Mouse (Mus musculus): ENCODE measurements around the gene Fen1.

The Fen1 gene

DNA sequence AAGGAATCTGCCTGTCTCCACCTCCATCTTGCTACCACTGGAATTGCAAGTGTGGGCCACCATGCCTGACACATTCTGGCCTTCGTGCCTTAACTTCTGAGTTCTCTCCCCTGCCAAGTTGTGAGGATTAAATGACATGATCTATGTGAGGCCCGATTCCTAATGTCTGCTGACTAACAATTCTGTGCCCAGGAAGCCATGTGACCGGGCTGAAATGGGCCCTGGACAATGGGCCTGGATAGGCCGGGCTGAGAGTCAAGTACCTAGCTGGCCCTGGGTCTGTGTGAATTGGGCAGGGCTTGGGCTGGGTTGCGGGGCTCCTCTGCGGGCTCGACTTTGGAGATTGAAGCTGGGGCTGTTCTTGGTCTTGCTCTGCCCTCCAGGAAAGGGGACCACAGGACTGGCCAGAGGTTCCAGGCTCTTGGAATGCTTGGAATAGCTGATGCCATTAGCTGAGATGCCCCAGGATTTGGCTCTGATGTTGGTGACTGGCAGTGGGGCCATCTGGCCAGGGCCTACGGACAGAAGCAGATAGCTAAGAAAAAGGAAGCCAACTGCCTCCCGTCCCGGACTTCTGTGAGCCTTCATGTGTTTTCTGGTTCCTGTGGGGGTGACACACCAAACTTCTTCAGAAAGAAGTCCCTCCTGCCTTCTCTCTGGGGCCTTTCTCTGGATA, 10.0 kb upstream of the Fen1 start:
- no peak for DNase-seq (ENCODE audit: low spot score)

DNA sequence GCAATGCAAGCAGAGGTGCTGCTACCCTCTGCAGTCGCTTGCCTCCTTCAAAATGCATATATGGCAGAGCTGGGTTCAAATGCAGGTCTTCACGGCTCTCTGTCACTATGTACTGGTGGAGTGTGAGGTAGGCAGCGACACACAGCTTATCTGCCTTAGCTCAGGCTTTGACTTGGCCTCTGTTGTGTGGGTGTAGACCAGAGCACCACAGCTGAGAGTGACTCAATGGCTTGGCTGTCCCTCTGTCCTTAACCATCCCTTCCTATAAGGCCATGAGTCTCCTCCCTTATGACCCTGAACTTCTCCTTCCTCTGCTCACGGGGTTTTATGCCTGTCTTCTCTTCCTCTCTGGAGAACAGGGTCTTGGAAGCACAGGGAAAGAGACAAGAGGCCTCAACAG, 6.9 kb upstream of the Fen1 start:
- DNase-seq (ENCODE audit: low spot score) = no peak

DNA sequence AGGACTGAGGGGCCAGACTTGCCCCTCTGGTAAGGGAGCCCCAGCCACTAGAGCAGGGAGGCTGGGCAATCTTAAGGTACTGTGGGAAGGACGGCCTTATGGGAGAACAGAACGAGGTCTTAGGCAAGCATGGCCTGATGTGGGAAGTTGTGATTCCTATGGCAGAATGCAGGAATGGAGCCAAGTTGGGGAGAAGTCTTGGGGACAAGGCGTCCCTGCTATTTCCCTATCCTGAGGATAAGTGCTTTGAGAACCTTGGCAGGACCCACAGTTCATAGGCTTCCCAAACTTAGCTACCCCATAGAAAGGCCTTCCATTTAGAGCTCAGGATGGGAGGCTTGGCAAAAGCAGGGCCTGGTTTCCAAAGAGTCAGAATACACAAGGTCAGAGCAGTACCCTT, 4.9 kb upstream of the Fen1 start:
- DNase-seq (ENCODE audit: low spot score) = no peak

DNA sequence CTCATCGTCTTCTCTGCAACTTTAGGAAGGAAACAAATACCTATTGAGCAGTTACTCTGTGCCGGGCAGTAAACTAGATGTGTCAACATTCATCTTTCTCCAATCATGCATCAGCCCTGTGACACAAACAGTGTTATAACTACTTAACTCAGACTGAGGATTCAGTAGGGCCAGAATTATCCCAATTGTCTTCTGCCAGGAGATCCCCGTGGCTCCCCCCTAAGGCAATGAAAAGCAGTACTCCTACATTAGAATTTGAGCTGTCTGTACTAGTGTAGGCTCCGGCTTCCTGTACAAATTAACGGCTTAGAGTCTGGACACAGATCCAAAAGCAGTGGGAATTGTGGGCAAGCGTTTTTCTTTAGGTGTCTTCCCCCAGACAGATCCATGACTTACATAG, 1.1 kb upstream of the Fen1 start:
- DNase-seq (ENCODE audit: low spot score) = no peak

DNA sequence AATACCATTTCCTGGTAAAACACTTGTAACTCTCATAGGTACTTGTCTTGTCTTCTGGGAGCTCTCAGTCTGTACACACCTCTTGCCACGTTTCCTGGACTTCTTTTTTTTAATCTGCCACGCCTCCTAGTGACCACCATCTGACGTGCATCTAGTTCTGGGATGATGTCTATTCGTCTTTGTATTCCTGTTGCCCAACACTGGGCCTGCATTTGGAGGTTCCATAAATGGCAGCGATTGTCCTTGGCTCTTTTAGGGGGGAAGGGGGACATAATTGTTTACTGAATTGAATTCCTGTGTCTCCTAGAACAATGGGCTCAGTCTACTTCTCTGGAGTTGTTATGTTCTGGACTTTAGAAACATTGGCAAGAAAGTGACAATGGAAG, 640 bp upstream of the Fen1 start:
- no peak for DNase-seq (ENCODE audit: low spot score)

DNA sequence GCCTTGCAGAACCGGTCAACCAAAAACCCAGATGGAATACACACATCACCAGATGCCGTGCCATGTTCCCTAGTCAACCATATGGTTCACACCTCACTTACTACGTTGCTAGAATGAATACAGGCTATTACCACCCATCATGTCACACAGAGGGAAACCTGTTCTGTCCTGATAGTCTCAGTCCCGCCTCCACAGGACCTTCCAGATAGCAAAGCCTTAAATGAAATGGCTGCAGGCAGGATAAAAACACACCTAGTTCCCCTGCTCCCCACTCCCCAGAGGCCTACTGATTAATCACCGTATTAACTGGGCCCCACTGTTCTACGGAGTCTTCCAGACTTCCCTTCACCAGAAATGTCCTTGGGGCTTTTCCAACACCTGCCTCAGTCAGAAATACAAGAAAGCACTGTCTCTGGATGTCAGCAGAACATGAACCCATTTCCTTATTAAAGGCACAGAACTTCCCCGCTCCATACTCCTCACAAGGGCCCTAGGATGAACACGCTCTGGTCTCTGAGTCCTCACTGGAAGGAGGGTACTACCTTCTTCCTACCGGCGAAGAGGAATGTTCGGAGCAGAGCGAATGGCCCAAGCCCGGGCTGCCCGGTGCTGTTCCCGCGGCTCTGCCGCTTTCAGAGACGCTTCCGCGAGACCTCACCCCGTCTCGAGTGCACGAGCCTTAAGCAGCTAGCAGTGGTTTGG, 672 bp downstream of the Fen1 start:
- DNase-seq (ENCODE audit: low spot score) = no peak

DNA sequence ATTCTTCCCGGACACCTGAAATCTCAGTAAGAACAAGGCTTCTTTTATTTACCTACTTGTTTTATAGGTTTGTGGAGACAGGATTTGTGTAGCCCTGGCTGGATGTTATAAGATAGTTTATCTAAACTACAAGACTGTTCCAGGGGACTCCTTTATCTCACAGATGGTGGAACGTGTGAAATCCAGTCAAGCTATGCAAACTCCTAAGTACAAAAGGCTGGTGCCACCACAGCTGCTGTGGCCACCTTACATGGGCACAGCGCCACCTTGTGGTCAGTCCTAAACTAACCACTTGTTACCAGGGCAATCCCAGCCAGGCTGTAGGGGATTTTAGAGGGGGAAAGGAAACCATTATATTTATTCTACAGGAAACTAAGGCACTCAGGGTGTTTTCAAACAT, 5.2 kb downstream of the Fen1 start:
- DNase-seq (ENCODE audit: low spot score) = peak; percentile 89

DNA sequence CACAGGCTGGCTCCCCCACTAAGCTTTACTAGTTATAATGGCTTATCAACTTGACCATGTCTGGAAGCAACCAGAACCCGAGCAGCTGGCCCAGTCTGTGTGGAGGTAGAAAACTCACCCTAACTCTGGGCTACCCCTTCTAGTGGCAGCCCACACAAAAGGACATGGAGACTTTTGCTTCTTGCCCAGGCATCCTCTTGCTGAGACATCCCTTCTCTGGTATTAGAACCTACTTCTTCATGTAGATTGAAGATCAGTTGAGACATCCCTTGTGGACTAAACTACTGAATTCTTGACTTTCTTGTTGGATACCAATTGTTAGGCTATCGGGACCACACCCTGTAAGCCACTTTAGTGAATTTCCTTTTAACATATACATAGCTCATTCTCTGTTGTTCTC, 5.7 kb downstream of the Fen1 start:
- no peak for DNase-seq (ENCODE audit: low spot score)

DNA sequence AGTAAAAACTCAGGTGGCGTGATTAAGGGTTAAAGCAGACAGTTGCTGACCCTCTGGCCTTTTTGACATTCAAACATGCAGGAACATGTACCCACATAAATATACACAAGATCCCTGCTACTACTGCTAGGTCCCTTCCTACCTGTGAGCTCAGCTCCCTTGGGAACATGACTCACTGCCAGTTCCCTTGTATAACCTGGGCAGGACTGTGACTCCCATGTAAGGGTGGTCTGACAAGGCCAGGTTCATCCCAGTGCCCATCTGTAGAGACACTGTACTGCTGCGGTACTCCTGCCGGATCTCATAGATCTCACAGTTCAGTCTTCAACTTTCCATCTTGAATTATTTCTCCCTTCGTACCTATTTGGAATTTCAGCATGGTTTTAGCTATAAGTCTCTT, 6.8 kb downstream of the Fen1 start:
- no peak for DNase-seq (ENCODE audit: low spot score)

DNA sequence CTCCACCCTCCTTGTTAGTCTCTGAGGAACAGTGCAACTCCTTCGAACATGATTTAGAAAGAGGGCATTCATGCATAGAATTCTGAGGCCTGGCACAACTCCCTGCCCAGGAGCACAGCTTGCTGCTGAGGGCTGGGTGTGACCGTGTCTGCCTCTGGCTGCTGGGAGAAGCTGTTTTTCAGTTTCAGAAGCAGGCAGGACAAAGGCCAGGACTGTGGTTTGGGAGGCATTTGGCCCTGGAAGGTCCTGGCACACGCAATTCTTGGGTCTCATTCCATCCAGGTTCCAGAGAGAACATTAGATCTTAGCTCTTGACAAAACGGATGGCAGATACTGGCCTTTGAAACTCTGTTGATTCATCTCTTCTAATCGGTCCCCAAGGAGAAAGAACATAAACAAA, 8.7 kb downstream of the Fen1 start:
- DNase-seq (ENCODE audit: low spot score) = no peak

DNA sequence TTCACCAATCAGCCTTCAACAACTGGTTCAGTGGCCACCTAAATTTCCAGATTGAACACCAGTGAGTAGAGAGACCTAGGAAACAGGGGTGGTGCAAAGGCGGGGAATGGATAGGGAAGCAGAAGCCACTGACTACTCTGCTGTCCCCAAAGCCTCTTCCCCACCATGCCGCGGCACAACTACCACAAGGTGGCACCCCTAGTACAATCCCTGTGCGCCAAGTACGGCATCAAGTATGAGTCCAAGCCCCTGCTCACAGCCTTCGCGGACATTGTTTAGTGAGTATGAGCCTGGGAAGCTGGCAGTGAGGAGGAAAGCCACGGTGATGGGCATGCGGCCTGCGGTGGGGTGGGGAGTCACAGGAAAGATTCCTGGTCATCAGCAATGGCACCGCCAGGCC, 9.6 kb downstream of the Fen1 start:
- DNase-seq (ENCODE audit: low spot score) = no peak

DNA sequence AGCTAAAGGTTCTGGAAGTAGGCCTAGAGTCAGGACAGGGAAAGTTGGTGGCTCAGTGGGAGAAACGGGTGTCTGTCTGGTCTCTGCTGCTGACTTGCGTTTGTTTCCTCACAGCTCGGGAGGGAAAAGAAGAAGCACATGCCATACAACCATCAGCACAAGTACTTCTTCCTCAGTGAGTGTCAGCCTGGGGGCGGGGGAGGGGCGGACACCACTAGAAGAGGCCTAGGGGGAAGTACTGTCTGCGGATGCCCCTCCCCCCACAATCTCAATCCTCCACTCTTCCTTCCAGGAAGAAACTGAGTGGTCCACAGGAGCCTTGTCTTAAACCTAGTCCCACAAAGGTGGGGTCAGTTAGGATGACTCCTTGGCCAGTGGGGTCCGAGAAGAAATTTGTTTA, 12.6 kb downstream of the Fen1 start:
- DNase-seq (ENCODE audit: low spot score) = no peak

DNA sequence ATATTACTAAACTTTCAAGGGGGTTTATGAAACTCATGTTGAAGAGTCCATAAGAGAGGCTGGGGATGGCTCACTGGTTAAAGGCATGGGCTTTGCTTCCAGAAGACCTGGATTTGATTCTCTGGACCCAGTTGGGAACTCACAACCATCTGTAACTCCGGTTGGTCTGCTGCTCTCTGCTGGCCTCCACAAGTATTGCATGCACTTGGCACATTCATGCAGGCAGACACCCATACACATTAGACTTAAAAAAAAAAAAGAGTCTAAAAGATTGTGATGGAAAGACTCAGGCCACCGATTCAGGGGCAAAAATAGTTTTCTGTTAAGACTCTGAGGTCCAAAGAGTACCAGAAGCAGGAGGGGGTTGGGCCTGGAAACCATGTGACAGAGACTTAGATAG, 13.2 kb downstream of the Fen1 start:
- DNase-seq (ENCODE audit: low spot score) = peak; percentile 75

DNA sequence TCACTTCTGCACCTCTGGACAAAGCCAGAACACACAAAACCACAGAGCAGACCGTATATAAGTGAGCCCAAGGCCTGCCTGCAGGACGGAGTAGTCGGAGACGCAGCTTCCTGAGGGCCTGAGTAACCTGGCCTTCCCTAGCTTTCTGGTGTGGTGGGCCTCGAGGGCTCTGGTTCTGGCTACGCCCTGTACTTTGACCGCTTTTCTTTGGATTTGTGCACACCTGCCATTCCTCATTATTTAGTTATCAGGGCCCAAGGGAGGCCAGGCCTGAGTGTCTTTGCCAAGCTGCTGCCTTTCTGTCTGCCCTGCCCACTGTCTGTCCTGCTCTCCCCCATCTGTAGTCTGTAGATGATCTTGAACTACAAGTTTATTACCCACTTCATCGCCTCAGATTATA, 14.0 kb downstream of the Fen1 start:
- no peak for DNase-seq (ENCODE audit: low spot score)

DNA sequence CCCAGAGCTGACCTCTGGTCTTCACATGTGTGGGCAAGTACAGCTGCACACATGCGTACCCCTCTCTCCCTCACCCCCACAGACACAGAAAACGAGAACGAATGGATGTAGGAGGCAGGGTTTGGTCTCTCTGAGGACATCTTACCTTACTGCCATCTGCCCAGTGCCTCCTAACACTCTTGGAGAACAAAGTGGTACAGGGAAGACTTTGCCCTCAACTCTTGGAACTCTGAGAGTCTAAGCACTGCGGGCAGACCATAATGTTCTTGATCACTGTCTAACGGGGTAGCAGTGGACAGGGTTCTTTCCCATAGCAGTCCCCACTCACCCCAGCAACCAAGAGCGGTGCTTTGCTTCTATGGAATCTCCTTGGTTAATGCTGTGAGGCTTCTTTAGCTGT, 14.9 kb downstream of the Fen1 start:
- no peak for DNase-seq (ENCODE audit: low spot score)

DNA sequence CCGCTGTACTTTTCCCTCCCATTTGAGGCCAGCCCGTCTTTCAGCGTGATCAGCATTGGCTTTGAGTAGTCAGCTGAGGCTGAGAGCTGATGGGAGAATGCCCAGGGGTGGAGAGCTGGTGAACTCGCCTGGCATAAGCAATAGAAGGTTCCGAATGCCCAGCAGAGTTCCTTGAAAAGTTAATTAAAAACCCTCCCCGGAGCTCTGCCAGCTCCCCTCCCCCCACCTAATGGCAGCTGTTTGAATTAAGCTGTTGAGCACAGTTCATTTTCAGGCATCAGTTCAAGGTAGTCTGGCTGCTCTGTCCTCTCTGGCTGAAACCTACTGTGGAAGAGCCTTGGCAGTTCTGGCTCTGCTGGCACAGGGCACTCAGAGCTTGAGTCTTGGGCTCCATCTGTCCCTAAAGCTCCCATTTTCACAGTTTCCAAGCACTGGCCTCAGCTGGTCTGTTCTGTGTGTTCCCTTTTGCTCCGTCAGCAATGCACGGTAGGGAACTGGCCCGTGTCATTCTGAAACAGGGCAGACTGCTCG, 15.6 kb downstream of the Fen1 start:
- no peak for DNase-seq (ENCODE audit: low spot score)

DNA sequence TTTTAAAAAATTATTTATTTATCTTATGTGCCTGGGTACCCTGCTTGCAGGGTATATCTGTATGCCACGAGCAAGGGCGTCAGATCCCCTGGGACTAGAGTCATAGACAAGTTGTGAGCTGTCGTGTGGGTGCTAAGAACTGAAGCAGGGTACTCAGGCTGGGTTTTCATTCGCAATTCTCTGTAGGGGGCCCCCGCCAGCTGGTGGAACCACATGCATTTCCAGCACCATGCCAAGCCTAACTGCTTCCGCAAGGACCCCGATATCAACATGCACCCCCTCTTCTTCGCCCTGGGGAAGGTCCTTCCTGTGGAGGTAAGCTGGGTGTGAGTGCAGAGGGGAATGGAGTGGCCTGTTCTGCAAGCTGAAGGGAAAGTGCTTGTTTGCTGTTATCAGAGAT, 17.4 kb downstream of the Fen1 start:
- DNase-seq (ENCODE audit: low spot score) = no peak

DNA sequence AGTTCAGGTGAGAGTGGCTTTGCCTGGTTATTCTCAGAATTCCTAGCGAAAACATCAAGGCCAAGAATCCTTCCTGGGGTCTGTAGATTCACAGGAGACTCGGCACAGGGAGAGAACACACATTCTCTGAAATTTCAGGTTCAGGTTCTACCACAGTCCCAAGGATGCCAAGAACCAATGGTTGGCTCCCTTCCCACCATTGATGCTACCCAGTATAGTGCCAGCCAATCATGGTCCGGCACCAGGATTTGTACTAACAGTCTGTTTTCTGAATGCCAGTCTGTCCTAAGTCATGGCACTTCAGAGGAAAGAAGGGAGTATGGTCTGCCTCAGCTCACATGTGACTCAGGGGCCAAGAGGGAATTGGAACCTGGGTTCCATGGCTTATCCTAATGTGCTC, 18.1 kb downstream of the Fen1 start:
- no peak for DNase-seq (ENCODE audit: low spot score)

DNA sequence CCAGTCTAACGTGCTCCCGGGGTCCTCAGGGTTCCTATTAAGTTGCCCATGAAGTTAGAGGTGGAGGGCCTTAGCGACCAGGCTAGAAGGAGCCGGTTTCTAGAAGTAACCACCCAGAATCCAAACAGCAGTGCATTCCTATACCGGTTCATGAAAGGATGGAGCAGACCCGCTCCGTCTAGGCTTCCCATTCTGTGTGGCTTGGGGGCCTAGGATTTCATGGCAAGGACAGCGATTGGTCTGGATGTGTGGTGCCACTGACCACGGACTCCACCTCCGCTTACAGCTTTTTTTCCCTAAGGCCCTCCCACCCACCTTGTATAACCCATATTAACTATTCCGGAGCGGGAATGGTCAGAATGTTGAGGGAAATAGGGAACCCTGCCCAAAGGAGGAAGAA, 19.9 kb downstream of the Fen1 start:
- peak; percentile 31 for DNase-seq (ENCODE audit: low spot score)

DNA sequence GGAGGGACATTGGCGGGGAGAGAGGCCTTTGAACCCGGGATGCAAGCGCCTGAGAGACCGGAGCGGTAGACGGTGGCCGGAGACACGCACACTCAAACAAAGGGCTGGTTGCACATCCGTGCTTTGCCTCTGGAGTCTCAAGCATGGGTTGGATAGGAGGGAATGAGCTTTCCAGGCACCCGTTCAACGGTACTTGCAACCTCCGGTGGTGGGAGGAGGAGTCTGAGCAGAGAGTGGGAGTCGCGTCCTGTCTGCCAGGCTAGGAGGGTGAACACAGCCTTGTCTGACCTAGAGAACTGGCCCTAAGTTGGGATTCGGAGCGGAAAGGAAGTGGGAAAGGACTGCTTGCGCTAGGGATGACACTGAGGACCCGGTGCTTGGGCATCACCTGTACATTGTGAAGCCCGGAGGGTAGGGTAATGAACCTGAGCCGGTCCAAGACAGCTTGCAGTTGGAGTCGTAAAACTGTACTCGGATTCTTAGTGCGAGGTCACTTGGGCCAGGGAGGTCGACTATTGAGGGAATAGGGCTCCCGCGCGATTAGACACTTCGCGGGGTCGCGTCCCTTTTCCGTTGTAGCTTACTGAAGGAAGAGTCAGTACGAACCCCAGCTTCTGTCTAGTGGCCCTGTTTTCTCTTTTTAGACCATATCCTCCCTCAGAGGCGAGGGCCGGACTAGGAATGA, 20.5 kb downstream of the Fen1 start:
- DNase-seq (ENCODE audit: low spot score) = peak; percentile 47

DNA sequence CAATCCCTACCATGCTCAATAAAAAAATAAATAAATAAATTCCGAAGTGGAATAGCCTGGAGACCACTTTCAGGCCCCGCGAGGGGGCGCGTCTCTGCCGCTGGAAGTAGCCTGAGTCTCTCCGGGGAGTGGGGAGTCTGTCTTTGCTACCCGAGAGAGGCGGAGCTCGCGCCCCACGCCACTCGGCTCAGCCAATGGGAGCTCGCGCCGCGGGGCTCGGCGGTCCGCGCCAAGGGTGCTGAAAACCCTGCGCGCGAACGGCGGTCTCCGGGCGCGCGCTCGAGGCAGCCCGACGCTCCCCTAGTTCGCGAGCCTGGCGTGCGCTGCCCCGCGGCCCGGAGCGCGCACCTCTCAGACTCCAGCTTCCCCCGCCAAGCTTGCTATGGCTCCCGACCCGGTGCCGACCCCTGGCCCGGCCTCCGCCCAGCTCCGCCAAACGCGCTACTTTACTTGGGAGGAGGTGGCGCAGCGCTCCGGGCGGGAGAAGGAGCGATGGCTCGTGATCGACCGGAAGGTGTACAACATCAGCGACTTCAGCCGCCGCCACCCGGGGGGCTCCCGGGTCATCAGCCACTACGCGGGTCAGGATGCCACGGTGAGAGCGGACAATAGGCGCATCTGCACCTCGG, 21.2 kb downstream of the Fen1 start, which contains the start of gene Fads1:
Gene Fads1, plus strand, starts transcription at position 219 of the 629 bp plus-strand sequence.
- peak; percentile 86 for DNase-seq (ENCODE audit: low spot score)

DNA sequence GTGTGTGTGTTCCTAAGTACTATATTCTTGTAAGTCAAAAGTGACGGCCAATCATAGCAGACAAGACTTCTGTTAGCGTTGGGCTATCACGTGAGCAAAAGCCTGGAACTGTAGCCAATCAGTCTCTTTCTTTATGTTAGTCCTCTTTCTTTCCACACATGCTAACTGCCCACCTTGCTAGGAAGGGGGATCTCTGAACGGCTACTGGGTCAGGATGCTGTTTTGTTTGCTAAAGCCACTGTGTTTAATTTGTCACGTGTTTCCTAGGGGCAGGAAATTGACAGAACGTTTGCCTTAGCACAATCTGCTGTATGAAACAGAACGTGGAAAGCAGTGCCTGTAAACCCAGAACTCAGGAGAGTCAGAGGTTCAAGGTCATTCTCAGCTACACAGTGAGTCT, 21.8 kb downstream of the Fen1 start:
- DNase-seq (ENCODE audit: low spot score) = no peak

DNA sequence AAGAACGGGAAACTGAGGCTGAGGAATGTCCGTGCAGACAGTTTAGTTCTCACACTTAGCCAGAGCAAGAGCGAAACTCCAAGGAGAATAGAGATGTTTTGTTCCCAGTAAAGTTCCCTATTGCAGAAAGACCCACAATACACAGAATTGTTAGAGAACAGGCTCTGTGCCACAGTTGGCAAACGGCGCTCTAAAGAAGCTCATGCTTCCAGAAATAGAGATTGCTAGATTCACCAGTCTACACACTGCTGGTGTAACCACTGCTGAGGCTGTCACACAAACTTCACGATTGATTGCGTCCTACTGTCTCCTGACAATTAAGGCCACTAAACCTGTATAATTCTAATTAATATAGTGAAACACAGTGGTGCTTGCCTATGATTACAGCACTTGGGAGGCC, 22.7 kb downstream of the Fen1 start:
- DNase-seq (ENCODE audit: low spot score) = no peak

All from urinary bladder, postnatal 25 days (tissue).